Mouse (Mus musculus): Measurements from ENCODE around the gene Wwc2. TPM values are rescaled to one million over a fixed set of nuclear protein-coding genes. Genes with fewer than 3 reads are reported as not detected.

Gene Wwc2
- polyA plus RNA-seq, 1 experiment from 2014 or later = 11.7 TPM

- Histone ChIP-seq H3K9me3 (replicated peaks) (no peaks in the 10 kb centered on the region), H3K36me3 (no peaks in the 10 kb centered on the region), H3K27me3 (no peaks in the 10 kb centered on the region), H3K4me3 (no peak overlapping the region), H3K27ac (no peak overlapping the region), H3K4me2 (no peak overlapping the region), H3K4me1 (replicated peaks) (peaks cover 33% of the 10 kb centered on the region), H3K9ac (no peak overlapping the region)
- 62% methylated on average over 20 of the region's 20 CpGs for WGBS
- no peak for ATAC-seq (replicated peaks; ENCODE audit: insufficient number of reproducible peaks, insufficient read depth, low FRiP score, low read depth)
Observed at GRCm38 (mm10) chr8:47967045-47967920, 23.4 kb downstream of the Wwc2 start.

DNA sequence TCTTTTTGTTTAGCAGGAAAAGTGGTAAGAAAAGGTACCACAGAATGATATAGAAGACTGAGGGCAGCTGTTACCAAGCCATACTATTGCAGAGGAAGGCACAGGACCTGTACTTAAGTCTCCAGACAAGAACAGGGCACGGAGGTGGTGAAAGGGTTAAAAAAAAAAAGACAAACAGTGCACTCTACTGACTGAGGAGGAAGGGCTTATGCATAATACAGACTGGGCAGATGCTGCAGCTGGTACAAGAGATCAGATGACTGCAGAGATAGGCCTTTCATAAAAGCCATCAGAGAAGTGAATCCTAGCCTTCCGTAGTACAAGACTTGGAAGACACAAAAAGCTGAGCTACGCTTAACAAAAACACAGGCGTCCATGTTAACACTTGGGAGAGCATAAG is 28.2 kb downstream of the Wwc2 start:
- H3K9ac ChIP-seq = no peak overlapping the region
- WGBS = 77% methylated on average over 4 of the region's 4 CpGs
- no peaks in the 10 kb centered on the region for H3K27me3 ChIP-seq
- no peaks in the 10 kb centered on the region for H3K36me3 ChIP-seq
- ATAC-seq (replicated peaks; ENCODE audit: insufficient number of reproducible peaks, insufficient read depth, low FRiP score, low read depth) = no peak
- H3K9me3 ChIP-seq (replicated peaks) = no peaks in the 10 kb centered on the region
- peaks cover 30% of the 10 kb centered on the region for H3K4me1 ChIP-seq (replicated peaks)
- H3K4me3 ChIP-seq = no peak overlapping the region
- H3K27ac ChIP-seq = no peak overlapping the region
- no peak overlapping the region for H3K4me2 ChIP-seq

DNA sequence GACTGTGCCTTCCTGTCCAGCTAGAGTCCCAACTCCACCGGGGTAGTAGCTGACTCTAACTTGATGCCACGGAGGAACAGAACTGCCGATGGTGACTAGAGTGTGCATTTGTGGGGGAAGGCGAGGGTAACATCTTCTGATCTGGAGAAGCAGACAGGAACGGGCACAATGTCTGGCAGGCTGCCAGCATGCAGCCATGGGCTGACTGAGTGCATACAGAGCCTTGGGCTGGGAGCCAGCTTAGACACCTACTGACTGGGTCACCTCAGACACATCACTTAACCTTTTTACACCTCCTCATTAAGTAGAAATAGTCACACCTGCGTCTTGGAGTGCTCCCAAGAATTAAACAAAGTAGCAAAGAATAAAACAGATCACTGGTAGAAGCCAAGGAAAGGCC is 28.7 kb downstream of the Wwc2 start:
- Histone ChIP-seq H3K9me3 (replicated peaks) (no peaks in the 10 kb centered on the region), H3K27ac (no peak overlapping the region; the same call in 1 of the 2 replicates), H3K4me1 (replicated peaks) (peaks cover 26% of the 10 kb centered on the region), H3K27me3 (no peaks in the 10 kb centered on the region), H3K36me3 (no peaks in the 10 kb centered on the region), H3K4me2 (peak overlapping the region; percentile 19; the same call in 1 of the 2 replicates), H3K9ac (no peak overlapping the region), H3K4me3 (no peak overlapping the region)
- peak; percentile 55; the same call in 1 of the 2 replicates for ATAC-seq (replicated peaks; ENCODE audit: insufficient number of reproducible peaks, insufficient read depth, low FRiP score, low read depth)
- 15% methylated on average over 6 of the region's 6 CpGs for WGBS

GRCm38 (mm10) chr8:47957560-47957959 is 33.2 kb downstream of the Wwc2 start:
- 88% methylated on average over 4 of the region's 4 CpGs for WGBS
- Histone ChIP-seq H3K9ac (no peak overlapping the region), H3K36me3 (no peaks in the 10 kb centered on the region), H3K27ac (no peak overlapping the region), H3K4me1 (replicated peaks) (peaks cover 19% of the 10 kb centered on the region), H3K27me3 (no peaks in the 10 kb centered on the region), H3K9me3 (replicated peaks) (no peaks in the 10 kb centered on the region), H3K4me3 (no peak overlapping the region), H3K4me2 (no peak overlapping the region)
- no peak for ATAC-seq (replicated peaks; ENCODE audit: insufficient number of reproducible peaks, insufficient read depth, low FRiP score, low read depth)

DNA sequence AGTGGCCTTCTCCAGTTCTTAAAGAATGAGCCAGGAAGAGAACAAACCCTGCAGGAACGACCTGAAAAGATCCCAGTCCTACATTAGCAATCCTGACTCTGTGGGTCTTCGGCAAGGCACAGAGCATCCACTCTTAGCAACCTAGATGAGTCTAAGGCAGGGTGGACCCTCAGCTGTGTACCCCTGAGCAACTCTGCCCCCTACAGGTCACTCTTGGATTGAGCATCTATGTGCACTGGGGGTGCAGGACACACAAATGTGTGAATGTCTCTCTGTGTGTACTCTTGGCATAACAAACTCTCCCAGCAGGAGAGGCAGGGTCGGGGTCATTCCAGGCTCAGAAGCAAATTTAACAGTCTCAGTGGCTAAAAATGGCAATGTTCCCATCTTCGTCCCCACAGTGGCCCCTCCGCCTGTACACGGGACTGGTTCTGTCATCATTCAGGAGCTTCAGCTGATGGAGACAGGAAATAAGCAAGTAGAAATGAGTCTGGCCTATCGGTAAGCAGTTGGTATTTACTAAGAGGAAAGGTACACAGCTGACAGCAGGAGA is 39.3 kb downstream of the Wwc2 start:
- no peaks in the 10 kb centered on the region for H3K9me3 ChIP-seq (replicated peaks)
- no peak overlapping the region for H3K4me3 ChIP-seq
- no peaks in the 10 kb centered on the region for H3K27me3 ChIP-seq
- peaks cover 26% of the 10 kb centered on the region for H3K4me1 ChIP-seq (replicated peaks)
- no peak overlapping the region for H3K9ac ChIP-seq
- H3K27ac ChIP-seq = peak overlapping the region; percentile 33
- H3K36me3 ChIP-seq = no peaks in the 10 kb centered on the region
- ATAC-seq (replicated peaks; ENCODE audit: insufficient number of reproducible peaks, insufficient read depth, low FRiP score, low read depth) = peak; percentile 63
- H3K4me2 ChIP-seq = 0 out of 2 replicates have a peak overlapping the region, but pooled peaks have one; percentile 1
- 33% methylated on average over 7 of the region's 7 CpGs for WGBS

DNA sequence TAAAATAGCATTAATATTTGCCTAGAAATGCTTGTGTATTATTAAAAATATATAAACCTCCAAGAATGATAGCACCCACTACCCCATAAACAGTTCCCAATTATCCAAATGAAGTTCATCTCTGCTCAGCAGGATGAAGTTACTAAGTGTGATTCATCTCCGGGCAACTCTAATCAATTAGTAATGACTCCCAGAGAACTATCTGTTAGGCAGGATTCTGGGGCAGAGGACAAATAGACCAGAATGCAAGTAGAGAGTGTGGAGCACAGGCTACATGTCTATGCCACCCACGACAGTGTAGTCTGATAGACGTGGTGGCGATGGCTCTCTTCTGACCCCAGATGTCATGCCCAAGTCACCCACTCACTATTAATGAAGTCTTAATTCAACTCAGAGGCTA is 41.9 kb downstream of the Wwc2 start:
- H3K9ac ChIP-seq = no peak overlapping the region
- peaks cover 26% of the 10 kb centered on the region for H3K4me1 ChIP-seq (replicated peaks)
- no peak overlapping the region for H3K27ac ChIP-seq
- no peak overlapping the region for H3K4me3 ChIP-seq
- H3K36me3 ChIP-seq = no peaks in the 10 kb centered on the region
- no peak for ATAC-seq (replicated peaks; ENCODE audit: insufficient number of reproducible peaks, insufficient read depth, low FRiP score, low read depth)
- no peaks in the 10 kb centered on the region for H3K9me3 ChIP-seq (replicated peaks)
- no peak overlapping the region for H3K4me2 ChIP-seq
- no peaks in the 10 kb centered on the region for H3K27me3 ChIP-seq
- 76% methylated on average over 4 of the region's 4 CpGs for WGBS

DNA sequence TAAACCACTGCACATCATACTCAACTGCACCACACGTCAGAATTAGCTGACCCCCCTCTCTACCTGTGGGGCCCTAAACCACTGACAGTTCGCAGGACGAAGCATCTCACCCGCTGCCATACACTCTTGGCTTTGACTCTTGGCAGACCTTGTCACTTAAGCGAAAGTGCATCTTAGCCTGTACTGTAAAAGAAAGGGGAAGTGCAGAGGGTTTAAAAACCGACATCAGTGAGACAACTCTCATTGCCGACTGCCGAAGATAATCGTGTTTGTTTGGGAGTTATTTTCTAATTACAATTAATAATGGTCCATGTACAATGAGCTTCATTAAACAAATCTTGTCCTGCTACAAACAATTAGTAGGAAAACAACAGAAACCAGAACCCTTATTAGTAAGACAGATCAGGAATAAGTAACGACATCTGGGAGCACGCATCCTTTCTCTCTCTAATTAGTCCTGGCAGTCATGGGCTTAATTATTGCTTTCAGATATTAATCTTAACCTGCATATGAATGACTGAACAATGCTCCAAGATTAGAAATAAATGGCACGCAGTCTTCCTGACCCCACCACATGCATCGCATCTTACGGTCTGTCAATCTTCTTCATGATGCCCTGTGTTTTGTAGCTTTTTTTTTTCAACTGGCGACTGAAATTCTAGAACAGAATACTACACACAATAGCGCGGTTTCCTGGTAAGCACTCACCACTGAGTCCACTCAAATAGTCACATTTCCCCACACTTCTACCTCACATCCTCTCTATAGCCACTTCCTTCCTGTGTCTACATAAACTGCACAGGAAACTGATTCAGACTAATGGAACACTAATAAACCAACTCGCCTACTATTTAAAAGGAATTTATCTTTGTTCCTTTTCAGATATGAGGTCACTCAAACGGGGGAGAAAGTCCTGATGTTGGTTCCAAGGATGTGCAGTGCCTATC is 42.8 kb downstream of the Wwc2 start:
- WGBS = 59% methylated on average over 19 of the region's 19 CpGs
- H3K9me3 ChIP-seq (replicated peaks) = no peaks in the 10 kb centered on the region
- H3K36me3 ChIP-seq = no peaks in the 10 kb centered on the region
- H3K27me3 ChIP-seq = no peaks in the 10 kb centered on the region
- peak overlapping the region; percentile 21; the same call in 1 of the 2 replicates for H3K4me2 ChIP-seq
- ATAC-seq (replicated peaks; ENCODE audit: insufficient number of reproducible peaks, insufficient read depth, low FRiP score, low read depth) = no peak
- peaks cover 26% of the 10 kb centered on the region for H3K4me1 ChIP-seq (replicated peaks)
- peak overlapping the region; percentile 60 for H3K27ac ChIP-seq
- H3K4me3 ChIP-seq = no peak overlapping the region
- H3K9ac ChIP-seq = no peak overlapping the region

GRCm38 (mm10) chr8:47943049-47943448 is 47.7 kb downstream of the Wwc2 start:
- WGBS = 62% methylated on average over 10 of the region's 10 CpGs
- ATAC-seq (replicated peaks; ENCODE audit: insufficient number of reproducible peaks, insufficient read depth, low FRiP score, low read depth) = no peak
- Histone ChIP-seq H3K4me2 (no peak overlapping the region), H3K27me3 (no peaks in the 10 kb centered on the region), H3K9me3 (replicated peaks) (no peaks in the 10 kb centered on the region), H3K4me1 (replicated peaks) (peaks cover 28% of the 10 kb centered on the region), H3K4me3 (no peak overlapping the region), H3K36me3 (no peaks in the 10 kb centered on the region), H3K9ac (no peak overlapping the region), H3K27ac (no peak overlapping the region)

DNA sequence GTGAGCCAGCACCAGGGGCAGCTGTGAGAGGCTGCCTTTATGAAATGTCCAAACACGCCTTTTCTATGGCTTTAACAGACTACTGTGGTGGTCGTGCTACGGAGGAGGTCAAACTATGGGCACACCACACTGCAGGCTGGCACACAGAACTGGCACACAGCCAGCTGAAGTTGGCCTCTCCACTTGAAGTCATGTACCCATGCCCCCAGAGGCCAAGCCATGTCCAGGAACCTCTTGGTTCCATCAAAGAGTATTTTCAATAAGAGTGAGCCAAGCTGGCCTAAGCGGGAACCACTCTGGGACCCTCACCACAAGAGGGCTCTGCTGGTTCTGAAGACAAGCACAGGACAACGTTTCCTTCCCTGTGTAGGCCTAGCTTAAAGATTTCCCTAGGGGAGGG is 49.7 kb downstream of the Wwc2 start:
- Histone ChIP-seq H3K27ac (peak overlapping the region; percentile 62), H3K4me3 (no peak overlapping the region), H3K9ac (no peak overlapping the region), H3K4me2 (no peak overlapping the region), H3K4me1 (replicated peaks) (peaks cover 27% of the 10 kb centered on the region), H3K36me3 (no peaks in the 10 kb centered on the region), H3K27me3 (no peaks in the 10 kb centered on the region), H3K9me3 (replicated peaks) (no peaks in the 10 kb centered on the region)
- peak; percentile 33; the same call in 1 of the 2 replicates for ATAC-seq (replicated peaks; ENCODE audit: insufficient number of reproducible peaks, insufficient read depth, low FRiP score, low read depth)
- WGBS = 42% methylated on average over 5 of the region's 5 CpGs

DNA sequence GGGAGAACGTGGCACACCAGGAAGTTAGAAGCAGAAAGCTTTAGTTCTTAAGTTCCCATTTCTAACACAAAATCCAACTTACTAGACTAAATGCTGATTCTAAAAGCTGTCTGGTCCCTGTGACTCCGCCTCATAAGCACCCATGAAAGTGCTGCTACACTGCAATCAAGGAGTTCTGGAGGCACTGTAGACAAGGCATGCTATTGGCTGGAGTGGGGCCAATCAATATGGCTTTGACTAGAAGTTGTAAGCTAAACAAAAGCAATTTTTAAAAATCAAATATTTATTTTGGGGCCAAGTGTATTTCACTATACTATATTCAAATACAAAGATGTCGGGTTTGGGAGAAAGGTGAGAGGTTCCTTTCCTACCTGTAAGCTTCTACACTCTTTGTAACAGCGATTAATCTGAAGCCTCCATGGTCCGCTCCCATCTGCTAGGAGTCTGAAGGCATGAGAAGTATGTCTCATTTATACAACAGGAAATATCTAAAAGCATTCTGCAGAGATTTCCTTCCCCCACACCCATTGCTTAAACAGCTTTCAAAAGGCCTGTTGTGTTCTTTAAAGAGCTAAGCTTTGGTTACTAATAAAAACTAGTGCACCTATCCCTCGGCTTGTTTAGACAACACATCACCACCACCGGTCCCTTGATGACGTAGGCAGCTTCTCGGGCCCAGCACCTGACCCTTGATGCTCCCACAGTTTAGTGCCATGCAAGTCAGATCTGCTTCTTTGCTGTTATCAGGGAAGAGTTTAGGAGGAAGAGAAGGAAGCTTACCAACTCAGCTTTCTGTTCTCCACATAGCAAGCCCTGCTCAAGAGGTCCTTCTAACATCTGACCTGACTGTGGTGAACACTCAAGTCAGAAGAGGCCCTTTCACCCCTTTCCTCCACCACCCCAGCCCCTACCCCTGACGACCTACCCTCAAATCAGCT is 50.5 kb downstream of the Wwc2 start:
- H3K36me3 ChIP-seq = no peaks in the 10 kb centered on the region

More for the DNA sequence above, 50.5 kb downstream of the Wwc2 start:
- WGBS = 53% methylated on average over 10 of the region's 10 CpGs
- Histone ChIP-seq H3K27ac (peak overlapping the region; percentile 62), H3K4me1 (replicated peaks) (peaks cover 34% of the 10 kb centered on the region), H3K9me3 (replicated peaks) (no peaks in the 10 kb centered on the region), H3K4me3 (no peak overlapping the region), H3K27me3 (no peaks in the 10 kb centered on the region), H3K9ac (no peak overlapping the region), H3K4me2 (no peak overlapping the region; the same call in 1 of the 2 replicates)
- no peak for ATAC-seq (replicated peaks; ENCODE audit: insufficient number of reproducible peaks, insufficient read depth, low FRiP score, low read depth)
